Mouse (Mus musculus) brain, adult 2 months (tissue): ENCODE measurements at regions not wholly inside any gene's neighbourhood (a gene's known extent, or its start where the extent isn't known, plus 50 kb on each side); places are given as distances from the start of the nearest gene placed in this dataset.
A peak's percentile ranks its signal among the peaks of the same experiment; 100 is the strongest.

Experiments
- DNase-seq: peaks from one replicate; pipeline ENCODE4 v3.0.0; 2011; ENCODE audit warnings: low read depth, low spot score

DNA sequence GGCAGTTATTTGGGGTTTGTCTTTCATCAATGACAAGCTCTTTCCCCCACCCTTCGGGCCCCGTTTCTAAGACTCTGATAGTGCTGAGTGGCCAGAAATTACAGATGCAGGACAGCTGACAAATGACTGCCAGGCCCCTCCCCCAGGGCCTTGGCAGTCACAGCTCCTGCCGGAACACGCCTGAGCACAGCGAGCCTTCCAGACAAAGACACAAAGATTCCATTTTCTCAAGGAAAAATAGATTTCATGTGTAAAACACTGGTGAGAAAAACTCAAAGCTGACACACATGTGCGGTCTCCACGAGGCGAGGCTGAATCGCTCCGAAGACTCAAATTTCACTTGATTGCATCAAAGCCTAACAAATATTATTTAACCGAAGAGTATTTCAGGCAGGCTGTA lies 247.6 kb downstream of the Ptprc start:
- DNase-seq: peak; percentile 81

- DNase-seq: no peak
Observed at GRCm38 (mm10) chr1:137926326-137926725, 249.2 kb downstream of the Ptprc start.

- no peak for DNase-seq
Observed at GRCm38 (mm10) chr1:137924156-137924555, 251.4 kb downstream of the Ptprc start.

GRCm38 (mm10) chr1:137923705-137924104 lies 251.8 kb downstream of the Ptprc start:
- no peak for DNase-seq

- DNase-seq: peak; percentile 89
Observed at GRCm38 (mm10) chr1:137922769-137923168, 252.7 kb downstream of the Ptprc start.

GRCm38 (mm10) chr1:137921592-137921991 lies 253.9 kb downstream of the Ptprc start:
- no peak for DNase-seq

DNA sequence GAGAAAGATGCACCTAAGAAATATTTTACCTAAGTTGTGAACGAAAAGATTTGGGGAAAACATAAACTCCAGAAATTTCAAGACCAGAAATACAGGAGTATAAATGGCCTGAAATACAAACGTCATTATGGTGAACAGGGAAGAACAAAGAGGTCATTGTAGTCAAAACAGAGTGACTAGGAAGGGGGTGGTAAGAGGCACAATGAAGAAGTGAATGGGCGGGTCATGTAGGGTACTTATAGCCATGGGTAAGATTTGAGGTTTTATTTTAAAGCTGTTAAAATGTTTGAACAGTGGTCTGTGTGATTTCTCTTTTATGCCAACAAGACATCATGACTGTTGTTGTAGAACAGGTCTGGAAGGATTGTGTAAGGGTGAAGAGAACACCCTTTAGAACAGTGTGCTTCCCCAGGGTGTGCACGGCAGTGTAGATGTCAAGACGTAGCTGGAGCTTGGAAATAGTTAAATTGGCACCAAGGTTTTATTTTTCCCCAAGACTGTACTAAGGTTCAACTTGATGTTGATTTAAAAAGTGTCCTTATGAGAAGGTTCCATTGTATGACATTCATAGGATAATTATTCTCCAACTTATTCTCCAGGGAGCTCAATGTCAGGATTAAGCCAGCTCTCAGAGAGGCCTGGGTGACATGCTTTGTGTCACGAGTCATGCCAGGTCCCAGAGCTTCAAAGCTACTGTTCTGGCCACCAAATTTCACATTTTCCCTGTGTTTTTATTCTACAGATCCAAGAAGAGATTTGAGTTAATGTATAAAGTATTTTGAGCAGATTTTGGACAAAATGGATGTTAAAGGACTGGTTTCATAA lies 255.6 kb downstream of the Ptprc start:
- DNase-seq: peak; percentile 44

- no peak for DNase-seq
Observed at GRCm38 (mm10) chr1:137917449-137917848, 258.1 kb downstream of the Ptprc start.

- no peak for DNase-seq
Observed at GRCm38 (mm10) chr1:137906883-137907282, 268.6 kb downstream of the Ptprc start.

DNA sequence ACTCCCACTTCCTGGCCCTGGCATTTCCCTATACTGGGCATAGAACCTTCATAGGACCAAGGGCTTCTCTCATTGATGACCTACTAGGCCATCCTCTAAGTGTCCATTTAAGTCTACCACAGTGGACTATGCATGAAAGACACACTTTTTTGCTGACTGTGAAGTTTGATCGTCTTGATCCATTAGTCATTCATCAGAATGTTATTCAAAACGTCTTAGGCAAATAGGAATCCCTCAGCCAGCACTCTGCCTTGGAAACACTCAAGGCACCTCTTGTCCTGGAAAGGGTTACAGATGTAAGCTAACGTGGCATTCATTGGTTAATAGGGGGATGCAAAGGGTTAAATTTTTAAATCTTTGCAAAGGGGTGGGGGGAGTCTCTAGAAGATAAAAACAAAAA lies 269.0 kb downstream of the Ptprc start:
- DNase-seq: no peak

GRCm38 (mm10) chr1:137905566-137905965 lies 269.9 kb downstream of the Ptprc start:
- no peak for DNase-seq

DNA sequence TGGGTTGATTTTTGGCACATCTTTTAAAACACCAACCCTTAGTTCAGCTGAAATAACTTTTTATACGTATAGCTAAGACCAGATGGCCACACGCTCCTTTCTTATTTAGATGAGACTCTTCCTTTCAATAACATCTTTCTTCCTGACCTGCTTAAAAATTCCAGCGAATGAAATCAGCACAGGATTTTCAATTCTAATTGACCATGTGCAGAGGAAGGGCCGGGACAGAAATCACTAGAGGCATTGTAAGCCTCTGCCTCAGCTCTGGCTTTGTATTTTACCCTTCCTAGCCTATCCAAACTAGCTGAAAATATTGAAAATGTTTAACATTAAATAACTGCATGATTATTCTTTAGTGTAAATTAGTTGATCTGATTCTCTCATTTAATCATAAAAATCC lies 272.2 kb downstream of the Ptprc start:
- peak; percentile 80 for DNase-seq

GRCm38 (mm10) chr1:137902859-137903258 lies 272.6 kb downstream of the Ptprc start:
- DNase-seq: peak; percentile 45

DNA sequence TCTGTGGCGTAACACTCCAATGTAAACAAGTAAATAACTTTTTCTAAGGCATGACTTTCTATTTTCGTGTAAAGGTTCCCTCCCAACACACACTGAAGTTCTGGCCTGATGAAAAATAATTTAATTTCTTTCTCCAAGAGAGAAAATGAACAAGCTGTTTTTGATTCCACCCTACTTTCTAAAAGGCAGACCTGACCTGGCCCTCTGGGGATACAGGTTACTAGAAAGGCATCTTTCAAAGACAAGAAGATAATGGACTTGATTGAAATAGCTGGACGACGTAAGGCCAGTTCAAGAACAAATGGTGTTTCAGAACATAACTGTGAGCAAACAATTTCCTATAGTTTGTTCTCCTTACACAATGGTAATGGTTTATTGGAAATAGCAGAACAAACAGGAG lies 273.5 kb downstream of the Ptprc start:
- DNase-seq: peak; percentile 32

- no peak for DNase-seq
Observed at GRCm38 (mm10) chr1:137901211-137901610, 274.3 kb downstream of the Ptprc start.

- peak; percentile 82 for DNase-seq
Observed at GRCm38 (mm10) chr1:137900621-137901071, 274.9 kb downstream of the Ptprc start.

GRCm38 (mm10) chr1:137899916-137900601 lies 275.4 kb downstream of the Ptprc start:
- peak; percentile 82 for DNase-seq

DNA sequence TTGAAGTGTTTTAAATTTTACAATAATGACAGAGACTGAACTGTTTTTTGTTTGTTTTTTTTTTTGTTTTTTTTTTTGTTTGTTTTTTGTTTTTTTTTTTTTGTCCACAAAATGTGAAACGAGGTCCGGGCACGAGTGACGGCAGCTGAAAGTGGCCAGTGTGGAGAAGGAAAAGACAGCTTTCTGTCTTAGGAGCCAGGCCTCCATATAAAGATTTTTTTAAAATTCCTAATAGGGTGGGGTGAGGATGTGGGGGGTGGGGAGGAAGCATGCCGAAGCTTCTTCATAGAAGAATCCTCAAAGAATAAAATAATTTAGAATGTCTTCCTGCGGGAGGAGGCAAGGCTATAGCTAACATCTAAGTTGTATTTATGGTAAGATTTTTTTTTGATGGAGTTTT lies 276.2 kb downstream of the Ptprc start:
- peak; percentile 44 for DNase-seq

- peak; percentile 50 for DNase-seq
Observed at GRCm38 (mm10) chr1:137898891-137899290, 276.6 kb downstream of the Ptprc start.

DNA sequence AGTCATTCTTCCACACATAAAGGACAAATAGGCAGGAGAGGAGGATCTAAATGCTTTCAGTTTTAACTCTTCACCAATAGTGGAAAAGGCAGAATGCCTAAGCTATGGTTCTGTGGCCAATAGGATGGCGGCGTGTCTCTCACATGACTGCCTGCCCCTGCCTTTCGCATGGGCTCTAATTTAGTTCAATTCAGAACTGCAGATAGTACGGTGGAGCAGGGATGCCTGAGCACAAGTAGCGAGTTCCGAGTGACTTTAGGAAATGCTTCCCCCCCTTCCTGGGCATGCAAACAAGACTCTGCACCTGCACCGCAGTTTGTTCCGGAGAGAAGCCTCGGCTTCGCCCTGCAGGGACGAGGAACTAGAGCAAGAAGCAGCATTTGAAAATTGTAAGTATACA lies 277.1 kb downstream of the Ptprc start:
- DNase-seq: peak; percentile 99

DNA sequence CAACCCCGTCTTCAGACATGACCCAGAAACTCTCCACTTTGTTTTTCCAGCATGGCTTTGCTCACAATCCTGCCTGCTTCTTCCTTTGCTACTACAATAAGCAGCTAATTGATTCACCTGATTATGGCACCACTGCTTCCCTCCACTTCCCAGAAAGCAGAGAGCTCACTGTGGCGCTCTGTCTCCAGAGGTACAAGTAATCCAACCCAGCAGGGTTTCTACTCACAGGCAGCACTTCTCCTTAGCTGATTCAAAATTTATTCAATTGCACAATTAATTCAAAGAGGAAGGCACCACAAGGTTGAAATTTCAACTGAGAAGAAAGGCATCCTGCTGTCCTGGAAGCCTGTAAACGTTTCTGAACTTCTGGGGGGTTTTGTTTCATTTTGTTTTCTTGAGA lies 293.9 kb downstream of the Ptprc start:
- peak; percentile 5 for DNase-seq

GRCm38 (mm10) chr1:137874361-137874760 lies 301.1 kb downstream of the Ptprc start:
- no peak for DNase-seq

GRCm38 (mm10) chr1:137873628-137874027 lies 301.9 kb downstream of the Ptprc start:
- no peak for DNase-seq
